Mouse (Mus musculus) lung, postnatal 25 days (tissue): ENCODE measurements around the gene Zfp839.
A peak's percentile ranks its signal among the peaks of the same experiment; 100 is the strongest.
"Not testable (repeated sequence)": the region's sequence is repeated elsewhere in the genome, so short reads cannot be mapped to it uniquely, and the experiment has no call there.

Experiments
- DNase-seq: peaks from one replicate; pipeline ENCODE4 v3.0.0; 2022; ENCODE audit warnings: low spot score

Gene Zfp839

DNA sequence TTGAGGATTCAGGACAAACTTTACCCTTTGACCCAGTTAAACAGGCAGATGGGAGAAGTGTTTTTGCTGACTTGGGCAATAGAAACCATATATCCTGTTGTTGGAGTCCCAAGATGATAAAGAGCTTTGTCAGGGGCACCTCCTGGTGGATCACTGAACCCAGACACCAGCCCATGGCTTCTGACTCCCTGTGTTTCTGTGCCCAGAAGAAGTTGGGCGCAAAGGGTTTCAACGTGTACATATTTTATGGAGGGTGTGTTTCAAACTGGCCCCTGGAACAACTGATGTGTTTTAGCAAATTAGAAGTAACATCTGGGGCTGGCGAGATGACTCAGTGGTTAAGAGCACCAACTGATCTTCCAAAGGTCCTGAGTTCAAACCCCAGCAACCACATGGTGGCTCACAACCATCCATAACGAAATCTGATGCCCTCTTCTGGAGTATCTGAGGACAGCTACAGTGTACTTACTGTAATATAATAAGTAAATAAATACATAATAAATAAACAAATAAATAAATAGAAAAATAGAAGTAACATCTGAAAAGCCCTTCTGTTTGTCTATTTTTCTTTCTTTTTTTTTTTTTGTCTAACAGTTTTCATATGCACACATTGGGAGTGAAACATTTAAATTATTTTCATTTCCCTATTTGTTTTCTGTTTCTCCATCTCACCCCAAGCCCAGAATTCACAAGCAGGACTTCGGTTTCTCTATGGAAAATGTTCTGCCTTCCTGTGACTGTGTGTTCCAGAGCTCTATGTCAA lies 8.1 kb upstream of the Zfp839 start:
- no peak for DNase-seq

- peak; percentile 87 for DNase-seq
Measured at GRCm38 (mm10) chr12:110843194-110844048, 6.6 kb upstream of the Zfp839 start.

GRCm38 (mm10) chr12:110844227-110845130 lies 5.6 kb upstream of the Zfp839 start:
- DNase-seq = peak; percentile 7

DNA sequence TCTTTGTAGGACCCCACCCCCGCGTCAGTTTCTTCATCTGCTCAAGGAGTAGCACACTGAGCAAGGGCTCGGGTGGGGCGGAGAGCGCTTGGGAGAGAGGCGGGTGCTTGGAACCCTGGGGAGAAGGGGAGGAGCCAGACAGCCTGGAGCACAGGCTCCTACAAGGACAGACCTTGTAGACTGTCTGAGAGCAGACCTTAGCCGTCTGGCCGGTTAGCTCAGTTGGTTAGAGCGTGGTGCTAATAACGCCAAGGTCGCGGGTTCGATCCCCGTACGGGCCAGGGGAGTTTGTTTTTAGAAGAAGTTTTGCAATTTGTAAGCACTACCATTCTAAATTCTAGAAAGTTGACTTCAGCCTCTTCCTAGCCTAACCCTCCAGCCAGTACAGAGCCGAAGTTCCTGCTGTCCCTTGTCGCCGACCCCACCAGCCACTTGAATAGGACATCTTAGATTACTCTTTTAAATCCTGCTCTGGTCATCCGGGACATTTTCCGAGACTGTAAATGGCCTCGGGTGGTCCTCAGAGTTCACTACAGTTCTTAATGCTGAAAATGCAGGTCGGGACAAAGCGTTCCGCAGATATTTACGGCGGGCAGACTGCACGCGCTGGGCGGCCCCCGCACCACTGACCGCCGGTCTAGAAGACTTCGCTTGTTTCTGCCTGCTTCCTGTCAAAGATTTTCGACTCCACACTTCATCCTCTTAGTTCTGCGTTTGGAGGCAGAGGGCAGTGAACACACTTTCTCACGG lies 4.7 kb upstream of the Zfp839 start:
- DNase-seq = peak; percentile 95

DNA sequence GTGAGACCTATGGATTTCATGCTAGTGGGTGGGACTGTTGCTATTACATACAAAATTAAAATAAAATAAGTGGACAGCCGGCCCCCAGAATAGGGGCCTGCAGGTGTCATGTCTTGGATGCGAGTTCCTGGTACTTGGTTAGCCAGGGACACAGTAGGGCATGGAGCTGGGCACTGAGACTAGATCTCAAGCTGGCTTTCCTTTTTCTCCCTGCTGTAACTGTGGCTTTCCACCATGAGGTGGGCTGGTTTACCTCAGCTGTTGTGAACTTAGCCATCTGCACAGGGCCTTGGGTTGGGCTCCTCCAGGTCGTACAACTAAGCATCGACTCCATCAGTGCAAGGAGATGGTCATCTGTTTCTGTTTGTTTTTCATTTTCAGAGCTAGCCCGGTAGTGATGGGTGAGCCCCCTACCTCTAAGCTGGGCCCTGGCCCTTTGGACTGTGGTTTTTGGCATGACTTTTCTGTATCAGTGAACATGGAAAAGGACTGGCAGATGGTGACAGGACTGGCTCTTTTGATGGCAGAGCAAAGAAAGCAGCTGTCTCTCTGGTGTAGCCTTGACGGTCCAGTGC lies 3.8 kb upstream of the Zfp839 start:
- DNase-seq = no peak

- DNase-seq = no peak
Measured at GRCm38 (mm10) chr12:110850929-110851256, 840 bp downstream of the Zfp839 start.

DNA sequence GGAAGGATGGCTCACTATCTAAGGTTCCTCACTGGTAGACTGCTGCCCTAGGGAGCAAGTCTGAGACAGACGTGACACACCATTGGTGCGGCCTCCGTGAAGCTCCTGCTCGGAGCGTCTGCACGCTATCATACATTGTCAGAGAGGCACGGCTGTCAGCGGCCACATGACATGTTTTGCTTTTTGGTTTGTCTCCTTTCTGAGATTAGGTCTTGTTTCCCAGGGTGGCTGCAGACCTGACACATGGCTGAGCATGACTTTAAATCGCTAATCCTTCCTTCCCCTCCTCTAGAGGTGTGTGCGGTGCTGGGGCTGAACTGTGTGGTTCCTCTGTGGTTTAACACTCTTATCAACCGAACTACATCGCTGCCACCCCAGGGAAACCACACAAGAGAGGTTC lies 1.4 kb downstream of the Zfp839 start:
- DNase-seq = no peak

DNA sequence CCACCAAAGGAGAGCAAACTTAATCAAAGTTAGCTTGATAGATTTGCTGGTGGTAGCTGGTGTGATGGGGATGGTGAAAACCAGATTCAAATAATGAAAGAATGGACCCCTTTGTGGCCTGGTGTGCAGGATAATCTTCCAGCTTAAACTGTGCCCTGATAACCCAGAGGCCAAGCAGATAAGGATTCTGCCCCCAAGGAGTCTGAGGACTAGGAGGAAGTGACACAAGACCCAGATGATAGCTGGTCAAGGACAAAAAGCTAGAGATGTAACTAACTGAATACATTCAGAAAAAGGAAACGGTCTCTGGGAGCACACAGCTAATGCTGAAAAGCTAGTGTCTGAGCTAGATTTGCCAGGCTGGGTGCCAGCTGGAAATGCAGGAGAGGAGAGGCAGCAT lies 1.9 kb downstream of the Zfp839 start:
- no peak for DNase-seq

DNA sequence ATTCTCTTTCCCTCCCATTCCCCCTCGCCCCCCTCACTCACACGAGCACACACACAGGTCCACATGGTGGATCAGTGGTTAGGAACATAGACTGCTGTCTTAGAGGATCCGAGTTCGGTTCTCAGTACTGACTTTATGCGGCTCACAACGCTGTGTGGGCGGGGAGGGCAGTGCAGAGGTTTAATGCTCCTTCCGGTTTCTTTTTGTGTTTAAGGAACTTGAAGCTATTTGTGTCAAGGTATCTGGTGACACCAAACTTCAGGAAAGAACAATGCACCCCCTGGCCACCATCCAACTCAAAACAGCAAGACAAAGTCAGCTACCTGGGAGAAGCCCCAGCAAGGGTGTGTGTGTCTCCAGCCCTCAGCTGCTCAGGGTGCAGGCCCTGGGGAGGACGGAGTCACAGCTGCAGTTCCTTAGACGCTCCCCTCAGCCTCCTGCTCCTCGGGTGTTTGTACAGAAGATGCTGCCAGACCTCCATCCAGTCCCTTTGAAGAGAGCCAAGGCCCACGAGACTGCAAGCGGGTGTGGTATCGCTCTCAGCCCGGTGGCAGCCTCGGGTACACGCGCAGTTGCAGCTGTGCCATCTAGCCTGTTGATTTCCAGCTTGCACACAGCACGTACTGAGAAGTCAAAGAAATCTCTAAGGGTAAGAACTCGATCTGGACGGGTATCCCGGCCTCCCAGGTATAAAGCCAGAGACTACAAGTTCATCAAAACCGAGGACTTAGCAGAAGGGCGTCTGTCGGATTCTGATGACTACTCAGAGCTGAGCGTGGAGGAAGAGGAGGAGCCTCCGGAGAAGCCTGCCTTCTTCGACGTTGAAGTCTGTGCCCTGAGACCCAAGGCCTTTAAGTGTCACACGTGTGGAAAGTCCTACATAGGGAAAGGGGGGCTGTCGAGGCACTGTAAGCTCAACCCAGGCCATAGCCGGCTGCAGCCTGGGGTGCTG lies 5.0 kb downstream of the Zfp839 start:
- no peak for DNase-seq

DNA sequence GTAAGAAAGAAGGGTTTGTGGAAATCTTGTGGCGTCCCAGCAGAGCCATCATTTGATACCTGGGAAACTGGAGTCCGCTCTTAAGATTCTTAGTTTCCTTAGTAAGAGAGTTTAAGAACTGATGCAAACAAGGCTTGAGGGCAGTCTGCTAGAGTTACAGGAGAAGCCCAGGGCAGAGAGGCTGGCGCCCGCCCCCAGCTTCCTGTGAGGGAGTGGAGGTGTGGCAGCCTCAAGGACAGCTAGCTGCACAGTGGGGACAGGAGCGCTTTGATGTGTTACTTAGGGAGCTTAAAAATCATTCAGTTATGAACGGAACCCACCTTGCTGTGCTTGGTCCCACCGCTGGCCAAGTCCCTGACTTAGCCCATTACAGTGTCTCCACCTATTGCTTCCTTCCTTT lies 7.1 kb downstream of the Zfp839 start:
- DNase-seq = peak; percentile 28

DNA sequence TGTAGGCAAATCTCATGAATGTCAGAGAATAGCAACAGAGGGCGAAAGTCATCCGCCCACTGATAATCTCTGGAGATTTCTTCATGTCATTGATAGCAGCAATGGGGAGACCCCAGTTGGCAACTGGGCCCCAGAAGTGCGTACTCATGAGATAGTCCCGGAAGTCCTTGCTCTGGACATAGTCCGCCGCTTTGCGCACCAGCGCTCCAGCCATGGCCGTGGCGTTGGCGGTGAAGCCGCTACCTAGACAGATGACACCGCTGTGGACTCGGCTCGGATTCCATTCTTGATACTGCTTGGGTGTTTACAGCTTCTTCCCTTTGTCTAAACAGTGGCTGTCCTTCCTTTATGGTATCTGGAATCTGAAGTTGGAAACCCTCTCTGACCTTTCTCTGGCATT lies 8.6 kb downstream of the Zfp839 start:
- DNase-seq = not testable (repeated sequence)

- DNase-seq = no peak
Measured at GRCm38 (mm10) chr12:110860293-110860692, 10.2 kb downstream of the Zfp839 start.

GRCm38 (mm10) chr12:110861256-110861655 lies 11.2 kb downstream of the Zfp839 start:
- no peak for DNase-seq

DNA sequence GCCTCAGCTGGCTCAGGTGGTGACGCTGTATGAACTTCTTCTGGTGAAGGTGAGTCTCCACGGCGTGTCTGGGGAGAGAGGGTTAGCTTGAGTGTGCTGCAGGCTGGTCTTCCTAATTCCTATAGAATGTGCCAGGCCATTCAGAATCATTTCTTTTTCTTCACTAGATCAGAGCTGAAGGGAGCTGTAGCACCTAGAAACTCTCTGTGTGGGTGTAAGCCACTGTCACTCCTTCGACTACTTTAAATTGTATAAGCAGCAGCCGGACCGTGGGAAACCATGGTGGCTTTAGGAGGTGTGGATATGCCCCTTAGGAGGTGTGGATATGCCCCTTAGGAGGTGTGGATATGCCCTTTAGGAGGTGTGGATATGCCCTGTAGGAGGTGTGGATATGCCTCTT lies 14.0 kb downstream of the Zfp839 start:
- no peak for DNase-seq

GRCm38 (mm10) chr12:110865571-110865970 lies 15.5 kb downstream of the Zfp839 start:
- DNase-seq = no peak

- no peak for DNase-seq
Measured at GRCm38 (mm10) chr12:110865989-110866388, 15.9 kb downstream of the Zfp839 start.

GRCm38 (mm10) chr12:110870107-110870506 lies 20.1 kb downstream of the Zfp839 start:
- DNase-seq = no peak

DNA sequence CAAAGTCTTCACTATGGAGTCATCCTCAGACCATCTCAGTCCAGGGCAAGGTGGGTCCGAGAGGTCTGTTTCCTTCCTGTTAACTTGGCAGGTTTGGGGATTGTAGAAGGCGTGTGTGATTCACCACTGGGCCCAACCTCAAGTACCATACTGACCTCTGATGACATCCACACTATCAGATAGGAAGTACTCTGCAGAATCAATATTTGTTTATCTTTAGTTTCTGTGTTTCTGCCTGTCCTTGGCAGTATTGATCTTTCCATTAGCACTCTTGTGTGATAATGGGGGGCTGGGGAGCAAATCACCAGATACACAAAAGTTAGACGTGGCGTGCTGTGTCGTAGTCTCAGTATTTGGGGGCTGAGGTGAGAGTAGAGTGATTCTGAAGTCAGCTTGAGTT lies 21.2 kb downstream of the Zfp839 start:
- DNase-seq = no peak

DNA sequence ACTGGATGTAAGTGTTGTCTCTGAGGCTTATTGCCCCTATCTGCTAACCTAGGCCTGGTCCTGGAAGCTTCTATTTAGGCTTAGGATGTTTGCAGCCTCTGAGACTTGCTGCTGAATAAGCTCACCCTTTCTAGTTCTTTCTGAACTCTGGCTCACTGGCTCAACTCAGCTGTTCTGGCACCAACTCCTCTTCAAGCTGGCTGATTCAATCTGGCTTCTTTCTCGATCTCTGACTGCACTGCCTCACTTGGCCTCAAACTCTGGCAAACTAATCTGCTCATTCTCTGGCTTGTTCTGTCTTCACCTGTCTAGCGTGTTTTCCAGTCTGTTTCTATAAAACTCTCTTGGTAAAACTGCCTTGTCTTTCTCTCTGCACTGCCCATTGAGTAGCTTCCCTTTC lies 25.3 kb downstream of the Zfp839 start:
- no peak for DNase-seq

GRCm38 (mm10) chr12:110882291-110882690 lies 32.2 kb downstream of the Zfp839 start:
- no peak for DNase-seq
